Mouse (Mus musculus) gastrocnemius, adult 2 months (tissue): ENCODE results near the gene Etv3. TPM values are rescaled to one million over a fixed set of nuclear protein-coding genes. Genes with fewer than 3 reads are reported as not detected.
"Not testable (repeated sequence)": the region's sequence is repeated elsewhere in the genome, so short reads cannot be mapped to it uniquely, and the experiment has no call there.

ENCODE experiments used
- DNase-seq: peaks from one replicate; pipeline ENCODE4 v3.0.0; 2022
- H3K27ac ChIP-seq: fragments of 200-600 bp; 2 replicates; pipeline ENCODE4 v1.8.1; 2022; ENCODE audit warnings: mild to moderate bottlenecking
- H3K4me3 ChIP-seq: fragments of 200-600 bp; 2 replicates; pipeline ENCODE4 v1.8.1; 2022; ENCODE audit warnings: mild to moderate bottlenecking, moderate library complexity
- CTCF ChIP-seq: fragments of 200-600 bp; IDR thresholded peaks from 2 replicates; pipeline ENCODE4 v1.8.1; 2022; ENCODE audit warnings: antibody characterized with exemption, mild to moderate bottlenecking, moderate library complexity
- intact Hi-C: fragments of 180-260 bp; cut with DNase I; formaldehyde crosslinking; loops from one replicate; pipeline ENCODE4 v1.15.1; 2025
- long read RNA-seq, 2 experiments: library from polyadenylated mRNA; stranded (forward); transcript quantifications; one replicate each; pipeline ENCODE4 v2.0.0; 2021
- total RNA-seq, 2 experiments: library from RNA; stranded (reverse); gene quantifications; 2 replicates each; pipeline ENCODE4 v1.2.3; 2021

Etv3 gene
- total RNA-seq: 10 to 100 TPM in 1 of 2 experiments, 1 to 10 TPM in 1; 9.5 to 10.6 TPM
- long read RNA-seq, experiment 1, full-length matches to known transcripts: 10 of 15 reads
- long read RNA-seq, experiment 1, partial matches to known transcripts: 0 of 15 reads
- long read RNA-seq, experiment 1, other reads (novel, unspliced or antisense): 5 of 15 reads
- long read RNA-seq, experiment 2, full-length matches to known transcripts: 4 of 7 reads
- long read RNA-seq, experiment 2, partial matches to known transcripts: 3 of 7 reads
- long read RNA-seq, experiment 2, other reads (novel, unspliced or antisense): 0 of 7 reads

- H3K4me3 ChIP-seq: peak within 1 kb of the TSS; percentile 91
- peak; percentile 11; the same call in 1 of the 2 replicates for TF ChIP-seq CTCF
- peak within 1 kb of the TSS; percentile 97 for H3K27ac ChIP-seq
- DNase-seq: peak; percentile 93
- intact Hi-C loops: loop anchor here (5.0 to 10.0 kb wide), 3 partner anchors 37 to 1380 kb away; partner anchors contain the start of genes Arhgef11 and Rps3a1
Measured at GRCm38 (mm10) chr3:87525043-87525836, at the start of gene Etv3. TSS of gene Etv3 (plus strand) at chr3:87525407.

DNA sequence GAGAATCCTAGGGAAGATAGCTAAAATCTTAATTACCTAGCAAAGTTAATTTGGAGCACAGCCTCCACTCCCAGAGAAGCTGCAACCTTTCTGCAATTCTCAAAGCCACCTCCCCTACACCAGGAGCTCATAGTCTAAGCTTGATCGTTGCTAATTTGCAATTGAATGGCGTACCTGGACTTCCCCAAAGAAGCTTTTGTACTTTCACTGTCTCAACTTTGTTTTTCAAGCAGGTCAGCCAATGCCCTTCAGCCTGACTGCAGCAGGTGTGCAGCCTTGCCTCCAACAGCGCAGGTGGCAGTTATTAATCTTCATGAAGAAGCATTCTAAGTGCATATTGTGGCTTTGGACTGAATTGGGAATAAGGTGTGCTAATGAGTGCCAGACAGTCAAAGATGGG, 47.3 kb upstream of the Etv3 start:
- DNase-seq, H3K27ac ChIP-seq, H3K4me3 ChIP-seq, intact Hi-C loops: not testable (repeated sequence)

DNA sequence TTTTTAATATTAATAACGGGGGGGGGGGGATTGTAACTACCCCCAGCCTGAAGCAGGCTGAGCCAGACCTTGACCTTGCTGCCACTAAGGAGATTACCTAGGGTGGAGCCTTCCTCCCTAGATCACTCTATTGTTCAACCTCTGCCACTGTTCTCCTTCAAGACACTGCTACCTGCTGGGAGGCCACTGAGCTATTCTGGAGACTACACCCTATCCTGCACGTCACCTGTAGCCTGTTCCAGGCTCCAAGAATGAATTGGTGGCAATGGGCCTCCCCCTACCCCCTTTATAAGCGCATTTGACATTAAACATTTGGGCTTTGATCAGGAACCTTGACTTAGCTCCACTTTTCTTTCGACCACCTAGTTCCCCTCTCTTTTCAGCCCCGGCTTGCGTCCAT, 46.6 kb upstream of the Etv3 start:
- intact Hi-C loops, H3K27ac ChIP-seq, H3K4me3 ChIP-seq, DNase-seq: not testable (repeated sequence)

- DNase-seq, H3K27ac ChIP-seq, intact Hi-C loops, H3K4me3 ChIP-seq: not testable (repeated sequence)
Measured at GRCm38 (mm10) chr3:87479230-87479629, 46.0 kb upstream of the Etv3 start.

DNA sequence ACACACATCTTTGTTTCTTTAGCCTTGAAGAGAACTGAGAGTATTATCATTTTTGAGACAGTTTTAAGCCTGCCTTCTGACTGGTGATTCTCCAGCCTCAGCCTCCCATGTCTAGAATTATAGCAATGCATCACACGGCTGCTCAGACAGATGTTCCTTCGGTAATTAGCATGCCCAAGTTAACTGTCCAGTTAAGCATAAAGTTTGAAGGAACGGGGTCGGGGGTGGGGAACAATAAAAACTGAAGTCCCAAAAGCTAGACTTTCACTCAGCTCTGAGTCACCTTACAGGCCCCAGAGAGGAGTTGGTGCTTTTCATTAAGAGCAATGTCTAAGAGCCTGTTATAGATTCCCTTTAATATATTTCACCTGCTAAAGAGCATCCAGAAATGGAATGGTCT, 37.8 kb upstream of the Etv3 start:
- Histone ChIP-seq H3K27ac (no peak overlapping the region), H3K4me3 (no peak overlapping the region)
- no peak for DNase-seq
- intact Hi-C loops: no loop called here
- TF ChIP-seq CTCF: no peak

DNA sequence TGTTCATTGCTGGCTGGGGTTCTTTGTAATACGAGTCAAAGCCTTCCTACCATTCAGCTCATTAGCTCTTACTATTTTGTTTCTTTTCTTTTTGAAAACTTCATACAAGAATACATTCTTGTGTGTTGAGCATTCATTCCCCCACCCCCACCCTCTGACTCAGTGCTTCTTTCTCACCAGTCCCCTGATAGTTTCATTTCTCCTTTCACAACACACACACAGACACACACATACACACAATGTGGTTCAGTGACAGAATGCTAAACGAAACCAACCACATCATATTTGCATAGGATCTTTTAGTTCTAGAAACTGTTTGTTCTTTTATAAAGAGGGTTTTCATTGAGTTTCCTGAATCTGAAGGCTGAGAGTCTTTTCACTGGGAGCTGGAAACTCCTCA, 37.3 kb upstream of the Etv3 start:
- no peak overlapping the region for H3K27ac ChIP-seq
- intact Hi-C loops: no loop called here
- no peak for DNase-seq
- H3K4me3 ChIP-seq: no peak overlapping the region
- no peak for TF ChIP-seq CTCF

DNA sequence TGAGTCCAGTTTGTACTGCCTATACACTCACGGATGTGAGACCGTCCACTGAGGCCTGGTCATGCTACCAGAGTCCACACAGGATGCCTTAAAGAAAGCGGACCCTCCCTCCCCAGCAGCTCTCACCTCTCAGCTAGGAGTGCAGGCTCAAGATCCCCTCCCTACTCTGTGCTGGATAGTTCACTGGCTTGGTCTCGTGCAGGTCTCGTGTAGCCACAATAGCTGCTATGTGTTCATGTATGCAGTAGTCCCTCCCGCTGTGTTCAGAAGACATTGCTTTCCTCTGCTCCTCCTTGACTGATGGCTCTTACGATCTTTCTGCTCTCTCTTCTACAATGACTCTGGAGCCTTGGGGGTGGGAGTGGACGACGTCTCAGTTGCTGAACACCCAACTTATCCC, 26.9 kb upstream of the Etv3 start:
- TF ChIP-seq CTCF: no peak

GRCm38 (mm10) chr3:87499072-87499471, 26.1 kb upstream of the Etv3 start:
- Histone ChIP-seq H3K27ac (no peak overlapping the region), H3K4me3 (no peak overlapping the region)
- TF ChIP-seq CTCF: peak; percentile 97
- DNase-seq: peak; percentile 70
- intact Hi-C loops: loop anchor here (1.0 to 5.0 kb wide), 3 partner anchors 88 to 467 kb away; no protein-coding TSS in a partner anchor

More for the DNA sequence above, 26.9 kb upstream of the Etv3 start:
- no peak for DNase-seq
- no peak overlapping the region for H3K4me3 ChIP-seq
- intact Hi-C loops: loop anchor here (5.0 kb wide), 2 partner anchors 256 to 466 kb away; no protein-coding TSS in a partner anchor
- H3K27ac ChIP-seq: no peak overlapping the region

- H3K27ac ChIP-seq: no peak overlapping the region
- intact Hi-C loops: loop anchor here (5.0 kb wide), 1 partner anchor 178 kb away; no protein-coding TSS in a partner anchor
- DNase-seq: no peak
- no peak overlapping the region for H3K4me3 ChIP-seq
- TF ChIP-seq CTCF: no peak
Measured at GRCm38 (mm10) chr3:87500088-87501055, 24.8 kb upstream of the Etv3 start.

DNA sequence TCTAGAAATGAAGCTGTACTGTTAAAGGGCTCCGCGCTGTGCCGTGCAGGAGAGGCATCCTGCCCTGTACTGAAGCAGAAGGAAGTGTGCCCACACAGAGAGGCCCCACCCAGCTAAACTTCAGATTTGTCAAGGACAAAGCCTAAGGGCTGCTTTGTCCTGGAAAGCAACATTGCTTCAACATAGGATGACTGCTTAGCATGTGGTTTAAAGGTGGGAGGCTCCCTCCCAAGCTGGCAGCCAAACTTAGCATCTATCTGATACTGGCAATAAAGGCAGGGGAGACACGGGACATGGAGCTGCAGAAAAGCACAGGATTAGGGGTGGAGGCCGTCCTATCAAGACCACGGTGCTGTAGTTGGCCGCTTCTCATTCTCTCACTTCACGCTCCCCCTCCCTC, 24.1 kb upstream of the Etv3 start:
- no peak overlapping the region for H3K4me3 ChIP-seq
- intact Hi-C loops: loop anchor here (5.0 kb wide), 1 partner anchor 179 kb away; no protein-coding TSS in a partner anchor
- DNase-seq: no peak
- no peak overlapping the region for H3K27ac ChIP-seq
- TF ChIP-seq CTCF: no peak

GRCm38 (mm10) chr3:87502771-87503170, 22.4 kb upstream of the Etv3 start:
- no peak for DNase-seq
- intact Hi-C loops: loop anchor here (5.0 kb wide), 1 partner anchor 180 kb away; no protein-coding TSS in a partner anchor
- TF ChIP-seq CTCF: no peak
- no peak overlapping the region for H3K4me3 ChIP-seq
- H3K27ac ChIP-seq: no peak overlapping the region

DNA sequence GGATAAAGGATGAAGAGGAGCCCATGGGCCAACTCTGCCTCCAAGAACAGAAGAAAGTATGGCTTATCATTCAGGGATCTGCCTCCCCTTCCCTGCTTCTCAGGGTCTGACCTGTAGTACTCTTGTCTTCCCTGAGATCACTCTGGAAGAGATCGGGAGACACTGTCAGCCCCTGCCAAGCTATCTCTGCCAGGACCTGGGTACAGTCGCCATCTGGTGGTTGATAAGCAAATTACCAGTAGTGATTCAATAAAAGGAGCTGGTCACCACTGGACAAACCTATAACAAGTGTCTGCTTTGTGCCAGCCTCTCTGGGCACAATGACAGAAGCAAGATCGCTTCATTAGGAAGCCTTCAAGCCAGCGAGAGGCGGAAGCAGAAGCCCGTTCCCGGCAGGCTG, 20.9 kb upstream of the Etv3 start:
- TF ChIP-seq CTCF: peak; percentile 76
- Histone ChIP-seq H3K27ac (no peak overlapping the region), H3K4me3 (no peak overlapping the region)
- peak; percentile 39 for DNase-seq
- intact Hi-C loops: loop anchor here (5.0 kb wide), 1 partner anchor 182 kb away; no protein-coding TSS in a partner anchor
